Mouse (Mus musculus): ENCODE data around the gene Zfr.

- TF ChIP-seq CTCF (IDR thresholded peaks at IDR 0.05; ENCODE audit: borderline replicate concordance, control insufficient read depth, extremely low read depth, insufficient read depth, low read length, poor library complexity) = no peak
- no peak for TF ChIP-seq POLR2A (IDR thresholded peaks at IDR 0.05; ENCODE audit: control insufficient read depth, extremely low read depth, insufficient read depth, low read length, poor library complexity)
These were observed 84.2 kb downstream of the Zfr start for GRCm38 (mm10) chr15:12201856-12202255.
